Mouse (Mus musculus): Measurements from ENCODE around the gene Gjb4. TPM values are rescaled to one million over a fixed set of nuclear protein-coding genes. Genes with fewer than 3 reads are reported as not detected.

Gene Gjb4
- polyA plus RNA-seq, 1 experiment from 2014 or later, result not detected

DNA sequence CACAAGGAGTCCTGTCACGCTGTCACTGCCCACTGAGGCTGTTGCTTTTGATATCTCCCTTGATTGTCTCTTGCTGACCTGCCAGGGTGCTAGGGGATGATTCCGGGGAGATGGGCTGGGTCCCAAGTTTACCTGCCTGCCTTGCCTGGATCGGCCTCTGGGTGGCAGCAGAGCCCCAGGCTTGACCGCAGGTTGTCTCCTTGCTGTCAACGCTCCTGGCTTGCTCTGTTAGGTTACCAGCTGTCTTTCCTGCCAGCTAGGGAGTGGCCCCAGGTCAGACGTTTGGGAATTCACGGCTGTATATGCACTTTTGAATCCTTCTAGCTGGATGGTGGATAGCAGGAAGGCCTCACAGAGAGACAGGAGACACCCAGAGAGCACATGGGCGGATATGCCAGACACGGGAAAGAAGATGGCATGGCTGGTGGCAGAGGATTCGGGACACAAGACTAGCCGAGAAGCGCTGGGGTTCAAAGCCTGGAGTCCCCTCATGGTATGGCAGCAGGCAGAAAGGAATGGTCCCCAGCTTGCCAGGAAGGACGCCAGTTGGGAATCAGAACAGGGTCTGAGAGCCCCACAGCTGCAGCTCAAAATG is 14.6 kb upstream of the Gjb4 start:
- Histone ChIP-seq H3K27ac (peak overlapping the region; percentile 37; the same call in 1 of the 2 replicates), H3K27me3 (ENCODE audit: insufficient read depth, poor library complexity, severe bottlenecking) (peaks cover 8% of the 10 kb centered on the region; the same call in 1 of the 2 replicates), H3K4me1 (peaks cover 52% of the 10 kb centered on the region), H3K36me3 (no peaks in the 10 kb centered on the region), H3K9me3 (no peaks in the 10 kb centered on the region), H3K4me3 (no peak overlapping the region)
- peak; percentile 85 for DNase-seq (ENCODE audit: low spot score)
- 28% methylated on average over 13 of the region's 13 CpGs for WGBS

DNA sequence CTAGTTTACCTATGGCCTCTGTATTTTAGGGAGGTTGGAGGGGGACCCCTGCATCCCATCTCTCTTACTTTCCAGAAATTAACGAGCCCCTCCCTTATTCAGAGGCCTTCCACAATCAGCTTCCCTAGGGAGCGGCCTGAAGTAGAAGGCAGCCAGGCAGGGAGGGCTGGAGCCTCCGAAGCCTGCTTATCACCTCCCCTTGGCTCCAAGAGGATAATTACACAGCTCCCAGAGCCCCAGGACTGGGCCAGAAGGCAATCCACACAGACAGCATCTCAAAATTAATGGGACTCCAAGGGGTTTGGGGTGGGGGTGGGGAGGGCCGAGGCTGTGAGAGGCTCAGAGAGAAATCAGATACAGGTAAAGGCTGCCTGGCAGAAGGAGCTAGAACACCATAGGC is 12.0 kb upstream of the Gjb4 start:
- H3K36me3 ChIP-seq, result no peaks in the 10 kb centered on the region
- peak overlapping the region; percentile 68 for H3K27ac ChIP-seq
- H3K9me3 ChIP-seq, result no peaks in the 10 kb centered on the region
- 10% methylated on average over 4 of the region's 4 CpGs for WGBS
- DNase-seq (ENCODE audit: low spot score), result no peak
- peaks cover 38% of the 10 kb centered on the region for H3K4me1 ChIP-seq
- peaks cover 8% of the 10 kb centered on the region; the same call in 1 of the 2 replicates for H3K27me3 ChIP-seq (ENCODE audit: insufficient read depth, poor library complexity, severe bottlenecking)
- H3K4me3 ChIP-seq, result no peak overlapping the region

DNA sequence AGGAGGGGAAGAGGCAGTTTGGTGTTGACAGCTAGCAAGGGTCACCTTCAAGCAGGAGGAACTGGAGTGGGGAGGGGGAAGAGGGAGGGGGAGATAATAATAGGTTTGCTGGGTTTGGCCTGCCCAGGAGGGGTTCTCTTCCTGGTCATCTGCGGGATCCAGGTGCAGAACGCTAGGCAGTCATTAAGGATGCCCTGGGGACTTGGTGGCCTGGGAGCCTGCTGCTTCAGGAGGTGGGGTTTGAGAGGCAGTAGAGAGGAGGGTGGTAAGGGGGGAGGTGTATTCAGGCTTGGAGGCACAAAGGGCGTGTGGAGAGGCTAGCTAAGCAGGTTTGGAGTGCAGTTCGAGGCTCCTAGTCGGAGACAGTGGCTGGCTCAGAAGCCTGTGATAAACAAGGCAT is 11.6 kb upstream of the Gjb4 start:
- H3K9me3 ChIP-seq, result no peaks in the 10 kb centered on the region
- peaks cover 8% of the 10 kb centered on the region; the same call in 1 of the 2 replicates for H3K27me3 ChIP-seq (ENCODE audit: insufficient read depth, poor library complexity, severe bottlenecking)
- WGBS, result 8% methylated on average over 5 of the region's 5 CpGs
- no peak for DNase-seq (ENCODE audit: low spot score)
- H3K27ac ChIP-seq, result peak overlapping the region; percentile 68
- no peak overlapping the region for H3K4me3 ChIP-seq
- peaks cover 38% of the 10 kb centered on the region for H3K4me1 ChIP-seq
- no peaks in the 10 kb centered on the region for H3K36me3 ChIP-seq

DNA sequence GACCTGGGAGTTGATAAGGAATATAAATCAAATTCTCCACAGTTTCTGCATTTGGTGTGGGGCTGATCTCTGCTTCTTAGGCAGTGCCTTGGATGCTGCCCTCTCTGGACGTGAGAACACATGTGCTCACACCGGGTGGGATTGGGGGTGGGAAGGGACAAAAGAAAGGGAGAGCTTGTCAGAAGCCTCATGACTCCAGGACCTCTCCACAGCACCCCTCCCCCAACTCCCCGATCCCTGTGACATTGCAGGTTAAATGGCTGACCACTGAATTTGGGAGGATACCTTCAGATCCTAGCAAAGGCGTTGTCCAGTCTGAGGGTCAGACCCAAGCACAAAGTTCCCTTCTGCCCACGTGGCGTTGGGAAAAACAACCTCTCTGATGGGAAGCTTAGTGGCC is 10.6 kb upstream of the Gjb4 start:
- Histone ChIP-seq H3K27ac (peak overlapping the region; percentile 68), H3K36me3 (no peaks in the 10 kb centered on the region), H3K4me1 (peaks cover 45% of the 10 kb centered on the region)

DNA sequence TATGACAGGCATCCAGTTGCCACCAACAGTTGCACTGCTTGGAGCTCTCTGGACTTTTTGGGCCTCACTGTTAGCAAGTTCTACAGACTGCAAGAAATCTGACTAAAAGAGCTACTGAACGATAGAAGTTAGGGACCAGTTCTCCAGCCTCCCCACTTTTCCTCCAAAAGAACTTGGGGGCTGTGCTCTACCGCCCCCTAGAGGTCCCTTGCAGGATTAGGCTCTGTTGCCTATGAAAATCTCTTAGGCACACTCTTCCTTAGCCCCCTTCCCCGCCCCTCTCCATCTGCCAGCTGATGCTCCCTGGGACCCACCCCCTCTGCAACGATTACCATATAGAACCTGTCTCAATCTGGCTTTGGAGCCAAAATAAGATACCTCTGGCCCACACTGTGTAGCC is 9.4 kb upstream of the Gjb4 start:
- no peak for DNase-seq (ENCODE audit: low spot score)
- no peaks in the 10 kb centered on the region for H3K9me3 ChIP-seq

More for the DNA sequence above, 10.6 kb upstream of the Gjb4 start:
- DNase-seq (ENCODE audit: low spot score), result no peak
- Histone ChIP-seq H3K27me3 (ENCODE audit: insufficient read depth, poor library complexity, severe bottlenecking) (peaks cover 14% of the 10 kb centered on the region), H3K9me3 (no peaks in the 10 kb centered on the region), H3K4me3 (no peak overlapping the region)
- 58% methylated on average over 6 of the region's 6 CpGs for WGBS

DNA sequence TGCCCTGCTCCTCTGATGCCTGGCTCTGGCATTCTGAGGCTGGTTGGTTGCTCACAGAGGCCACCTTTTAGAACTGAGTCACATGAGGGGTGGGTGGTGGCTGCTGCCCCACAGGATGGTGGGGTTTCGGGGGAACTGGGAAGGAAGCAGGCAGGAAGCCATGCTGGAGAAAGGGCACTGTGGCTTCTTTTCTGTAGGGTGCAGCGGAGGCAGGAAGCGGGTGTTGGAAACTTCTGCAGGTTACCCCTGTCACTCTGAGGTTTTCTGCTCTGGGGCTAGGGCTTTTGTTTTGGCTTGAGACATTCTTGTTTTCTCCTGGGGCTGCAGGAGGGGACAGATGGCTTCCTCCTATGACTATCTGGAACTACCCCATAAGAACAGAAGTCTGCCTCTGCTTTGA is 8.6 kb upstream of the Gjb4 start:
- H3K27ac ChIP-seq, result no peak overlapping the region
- peaks cover 25% of the 10 kb centered on the region for H3K27me3 ChIP-seq (ENCODE audit: insufficient read depth, poor library complexity, severe bottlenecking)
- H3K9me3 ChIP-seq, result no peaks in the 10 kb centered on the region
- H3K4me3 ChIP-seq, result no peak overlapping the region
- WGBS, result 70% methylated on average over 3 of the region's 3 CpGs
- H3K4me1 ChIP-seq, result peaks cover 47% of the 10 kb centered on the region
- no peak for DNase-seq (ENCODE audit: low spot score)
- no peaks in the 10 kb centered on the region for H3K36me3 ChIP-seq

More for the DNA sequence above, 9.4 kb upstream of the Gjb4 start:
- Histone ChIP-seq H3K36me3 (no peaks in the 10 kb centered on the region), H3K27ac (no peak overlapping the region), H3K27me3 (ENCODE audit: insufficient read depth, poor library complexity, severe bottlenecking) (peaks cover 17% of the 10 kb centered on the region), H3K4me1 (peaks cover 43% of the 10 kb centered on the region), H3K4me3 (no peak overlapping the region)
- WGBS, result 59% methylated on average over 4 of the region's 4 CpGs

DNA sequence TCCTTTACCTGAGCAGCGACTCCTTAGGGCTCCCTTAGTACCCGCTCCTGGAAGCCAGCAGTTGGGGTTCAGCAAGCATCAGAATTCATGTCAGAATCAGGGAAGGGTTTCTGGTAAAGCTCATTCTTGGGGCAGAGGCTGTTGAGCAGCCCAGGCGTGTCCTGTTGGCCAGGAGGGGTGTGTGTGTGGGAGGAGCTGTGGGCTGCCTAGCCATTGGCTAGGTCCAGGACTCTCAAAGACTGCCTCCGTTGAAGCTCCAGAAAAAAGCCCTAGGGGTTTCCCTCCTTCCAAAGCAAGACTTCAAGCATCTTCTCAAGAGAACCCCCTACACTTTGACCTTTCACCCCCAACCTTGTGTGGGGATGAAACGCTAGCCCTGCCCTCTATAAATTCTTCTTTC is 4.1 kb upstream of the Gjb4 start, which contains the start of gene Gjb5:
Gene Gjb5, minus strand, starts transcription at position 164 of the 400 bp plus-strand sequence.
- Histone ChIP-seq H3K27me3 (ENCODE audit: insufficient read depth, poor library complexity, severe bottlenecking) (peaks cover 30% of the 10 kb centered on the region), H3K4me1 (peaks cover 48% of the 10 kb centered on the region), H3K27ac (no peak within 1 kb of the TSS), H3K36me3 (no peaks in the 10 kb centered on the region), H3K9me3 (no peaks in the 10 kb centered on the region), H3K4me3 (no peak within 1 kb of the TSS)
- no peak for DNase-seq (ENCODE audit: low spot score)
- 14% methylated on average over 5 of the region's 5 CpGs for WGBS

DNA sequence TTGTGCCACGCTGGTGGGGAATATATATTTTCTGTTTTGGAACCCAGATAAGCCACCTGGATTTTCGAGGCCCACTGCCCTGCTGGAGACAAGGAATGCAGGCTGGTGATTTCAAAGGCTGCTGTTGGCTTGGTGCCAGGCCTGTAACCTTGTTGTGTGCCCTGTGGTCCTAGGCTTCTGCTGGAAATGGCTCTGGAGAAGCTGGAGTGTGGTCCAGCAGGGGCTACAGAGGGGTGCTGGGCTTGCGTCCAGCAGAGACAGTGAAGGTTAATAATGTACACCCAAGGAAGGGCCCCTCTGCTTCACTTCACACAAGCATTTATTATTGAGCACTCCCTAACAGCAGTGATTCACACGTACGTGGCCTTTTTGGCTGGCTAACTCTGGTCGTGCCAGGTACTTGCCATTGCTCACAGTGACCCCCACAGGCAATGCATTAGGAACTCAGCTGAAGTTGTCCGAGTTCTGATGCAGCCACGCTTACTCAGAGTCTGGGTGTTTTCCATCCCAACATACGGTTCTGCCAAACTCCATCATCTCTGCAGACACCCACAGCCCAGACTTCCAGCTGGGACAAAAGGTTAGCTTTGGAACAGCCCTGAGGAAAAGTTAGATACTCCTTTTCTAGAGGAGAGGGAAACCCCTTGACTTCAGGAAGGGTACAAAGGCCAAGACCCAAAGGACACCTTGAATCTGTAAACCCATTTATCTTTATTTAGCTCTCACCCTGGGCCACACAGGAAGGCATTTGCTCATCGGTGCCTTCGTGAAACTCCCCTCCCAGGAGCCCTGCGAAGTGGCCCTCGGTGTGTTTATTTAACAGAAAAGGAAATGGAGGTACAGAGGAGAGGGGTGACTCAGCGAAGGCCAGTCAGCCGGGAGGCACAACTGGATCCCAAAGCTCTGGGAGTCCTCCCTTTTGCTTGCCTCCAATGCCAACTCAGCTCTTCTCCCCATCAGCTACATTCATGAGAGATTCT is 915 bp upstream of the Gjb4 start:
- Histone ChIP-seq H3K4me3 (no peak overlapping the region), H3K9me3 (no peaks in the 10 kb centered on the region), H3K27ac (peak overlapping the region; percentile 30; the same call in 1 of the 2 replicates), H3K36me3 (no peaks in the 10 kb centered on the region), H3K27me3 (ENCODE audit: insufficient read depth, poor library complexity, severe bottlenecking) (peaks cover 27% of the 10 kb centered on the region), H3K4me1 (peaks cover 44% of the 10 kb centered on the region)
- DNase-seq (ENCODE audit: low spot score), result no peak
- WGBS, result 61% methylated on average over 15 of the region's 15 CpGs

DNA sequence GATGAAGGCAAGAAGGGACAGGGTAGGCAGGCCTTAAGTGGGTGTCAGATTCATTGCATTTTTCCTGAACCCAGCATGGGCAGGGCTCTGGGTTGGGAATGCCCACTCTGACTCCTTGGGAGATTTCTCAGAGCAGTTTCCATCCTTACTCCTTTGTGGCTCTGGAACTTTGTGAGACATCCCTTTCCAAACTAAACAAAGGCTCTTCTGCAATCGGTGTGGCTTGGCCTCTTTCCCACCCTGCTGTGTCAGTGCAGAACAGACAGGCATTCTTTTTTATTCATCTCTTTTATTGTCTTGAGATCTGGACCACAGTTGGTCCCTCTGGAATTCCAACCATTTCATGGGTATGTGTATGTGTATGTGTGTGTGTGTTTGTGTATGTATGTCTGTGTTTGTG is 1.3 kb downstream of the Gjb4 start:
- peaks cover 5% of the 10 kb centered on the region; the same call in 1 of the 2 replicates for H3K27me3 ChIP-seq (ENCODE audit: insufficient read depth, poor library complexity, severe bottlenecking)
- H3K4me3 ChIP-seq, result no peak overlapping the region
- no peak overlapping the region for H3K27ac ChIP-seq
- peaks cover 27% of the 10 kb centered on the region for H3K4me1 ChIP-seq
- WGBS, result 57% methylated on average over 1 of the region's 1 CpGs
- DNase-seq (ENCODE audit: low spot score), result no peak
- no peaks in the 10 kb centered on the region for H3K36me3 ChIP-seq
- no peaks in the 10 kb centered on the region for H3K9me3 ChIP-seq

DNA sequence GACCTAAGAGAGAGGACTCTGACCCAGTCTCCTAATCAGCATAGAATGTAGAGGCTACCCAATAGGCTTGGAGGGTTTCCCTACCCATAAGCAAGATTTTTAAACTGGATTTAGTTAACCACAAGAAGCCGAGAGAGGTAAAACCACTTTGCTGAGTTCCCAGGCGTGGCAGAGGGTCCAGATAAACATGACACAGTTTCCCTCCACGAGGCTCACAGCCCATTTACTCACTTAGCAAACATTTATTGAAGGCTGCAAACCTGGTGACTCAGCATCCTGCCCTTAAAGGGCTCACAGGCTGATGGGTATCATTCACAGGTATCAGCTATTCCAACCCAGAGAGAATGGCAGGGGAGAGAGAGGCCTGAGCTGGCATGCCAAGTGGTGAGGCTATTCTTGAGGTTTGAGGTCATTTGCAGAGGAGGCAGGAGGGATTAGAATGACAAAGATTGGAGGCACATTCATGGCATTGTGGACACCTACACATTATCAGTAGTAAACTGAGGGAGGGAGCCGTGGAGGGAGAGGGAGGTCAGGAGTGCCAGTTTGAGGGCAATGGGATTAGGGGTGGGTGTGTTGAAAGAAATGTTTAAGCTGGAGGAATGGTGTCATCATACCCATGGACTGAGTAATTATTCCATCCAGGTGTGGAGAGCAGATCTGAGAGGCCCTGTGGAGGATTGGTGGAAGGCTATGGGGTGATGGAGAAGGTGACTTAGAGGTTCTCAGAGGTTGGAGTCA is 4.2 kb downstream of the Gjb4 start:
- no peaks in the 10 kb centered on the region for H3K36me3 ChIP-seq
- 58% methylated on average over 4 of the region's 4 CpGs for WGBS
- no peak overlapping the region for H3K4me3 ChIP-seq
- H3K27me3 ChIP-seq (ENCODE audit: insufficient read depth, poor library complexity, severe bottlenecking), result no peaks in the 10 kb centered on the region
- no peak for DNase-seq (ENCODE audit: low spot score)
- no peaks in the 10 kb centered on the region for H3K9me3 ChIP-seq
- no peak overlapping the region for H3K27ac ChIP-seq
- peaks cover 14% of the 10 kb centered on the region for H3K4me1 ChIP-seq

DNA sequence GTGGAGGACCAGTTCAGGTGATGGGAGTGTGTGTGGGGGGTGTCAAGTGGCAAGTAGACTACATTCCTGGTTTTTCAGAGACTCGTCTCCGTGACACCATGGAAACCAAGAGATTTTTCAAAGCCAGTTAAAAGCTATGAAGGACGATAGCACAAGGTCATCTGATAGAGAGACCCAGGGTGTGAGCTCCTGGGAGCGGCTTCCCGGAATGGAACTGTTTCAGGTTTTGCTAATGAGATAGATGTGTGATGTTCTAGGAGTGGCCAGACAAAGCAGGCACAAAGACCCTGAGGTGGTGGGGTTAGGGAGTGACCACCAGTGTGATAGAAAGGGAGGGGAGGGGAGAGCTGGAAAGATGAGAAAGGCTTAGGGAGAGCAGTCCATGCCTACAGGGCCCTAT is 8.9 kb downstream of the Gjb4 start:
- WGBS, result 78% methylated on average over 5 of the region's 5 CpGs
- no peak for DNase-seq (ENCODE audit: low spot score)
- Histone ChIP-seq H3K27me3 (ENCODE audit: insufficient read depth, poor library complexity, severe bottlenecking) (0 out of 2 replicates have a peak, but pooled peaks cover 13% of the 10 kb centered on the region), H3K4me1 (no peaks in the 10 kb centered on the region), H3K4me3 (no peak overlapping the region), H3K9me3 (no peaks in the 10 kb centered on the region), H3K27ac (no peak overlapping the region), H3K36me3 (no peaks in the 10 kb centered on the region)

DNA sequence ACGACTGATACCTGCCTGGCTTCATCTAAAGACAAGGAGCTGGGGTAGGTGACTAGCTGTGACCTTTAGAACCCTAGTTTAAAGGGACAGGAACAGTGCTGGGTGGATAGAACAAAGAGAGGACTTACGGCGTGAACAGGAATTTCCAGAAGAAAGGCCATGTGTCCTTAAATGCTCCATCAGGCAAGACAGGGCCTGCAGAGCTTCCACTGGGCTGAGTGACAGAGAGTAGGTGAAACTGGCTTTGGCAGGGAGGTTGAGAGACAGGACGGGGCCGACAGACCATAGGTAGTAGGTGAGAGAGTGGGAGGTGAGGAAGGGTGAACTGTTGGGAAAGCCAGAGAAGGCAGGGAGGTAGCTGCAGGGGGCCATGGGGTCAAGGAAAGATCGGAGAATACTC is 12.5 kb downstream of the Gjb4 start:
- Histone ChIP-seq H3K9me3 (no peaks in the 10 kb centered on the region), H3K27me3 (ENCODE audit: insufficient read depth, poor library complexity, severe bottlenecking) (0 out of 2 replicates have a peak, but pooled peaks cover 13% of the 10 kb centered on the region), H3K36me3 (no peaks in the 10 kb centered on the region), H3K4me1 (no peaks in the 10 kb centered on the region), H3K4me3 (no peak overlapping the region), H3K27ac (no peak overlapping the region)
- DNase-seq (ENCODE audit: low spot score), result no peak
- 53% methylated on average over 6 of the region's 6 CpGs for WGBS
